In genomic region chr1:136178741-136179140, GRCm38 (mm10) we compare ENCODE assay signal across 18 mouse cellular contexts. TPM values are rescaled to one million over a fixed set of nuclear protein-coding genes. Genes with fewer than 3 reads are reported as not detected.
DNase-seq lines count a peak whose midpoint lies in the region; ATAC-seq lines count a peak whose summit lies in the region.
"Had no signal": no experiment of that assay in that cellular context is flagged by ENCODE, and none has a peak within 500 bp of the region (broad histone marks: within the 10 kb centered on the region; RNA-seq: fewer than 3 reads in every experiment).

No protein-coding gene starts in this region.

- peaks cover 38% of the 10 kb centered on the region for H3K4me1 ChIP-seq in liver, embryonic 16.5 days (ENCODE audit: control insufficient read depth, low read depth, low read length)

- intact Hi-C loops in heart, postnatal 25 days (cut with DNase I) = no loop called here

- no peak overlapping the region for H3K4me3 ChIP-seq in liver, embryonic 16.5 days (ENCODE audit: low read depth, low read length)
- H3K4me3 ChIP-seq: embryonic facial prominence, embryonic 12.5 days; heart, adult 2 months; intestine, embryonic 15.5 days; midbrain, embryonic 13.5 days had no signal

- no peaks in the 10 kb centered on the region for H3K9me3 ChIP-seq in liver, embryonic 16.5 days (replicated peaks; ENCODE audit: control insufficient read depth, low read length)
- H3K9me3 ChIP-seq: embryonic facial prominence, embryonic 12.5 days; intestine, embryonic 15.5 days; midbrain, embryonic 13.5 days had no signal

- H3K9ac ChIP-seq in liver, embryonic 16.5 days (ENCODE audit: low read depth, low read length) = no peak overlapping the region
- H3K9ac ChIP-seq: embryonic facial prominence, embryonic 12.5 days; intestine, embryonic 15.5 days; lung, embryonic 14.5 days; midbrain, embryonic 13.5 days had no signal

- H3K4me2 ChIP-seq in liver, embryonic 16.5 days (ENCODE audit: low read depth, low read length) = no peak overlapping the region
- H3K4me2 ChIP-seq: embryonic facial prominence, embryonic 12.5 days; intestine, embryonic 15.5 days; lung, embryonic 14.5 days; midbrain, embryonic 13.5 days had no signal

- ATAC-seq in liver, embryonic 16.5 days (ENCODE audit: low read depth) = peak; percentile 70
- peak; percentile 32 for ATAC-seq in megakaryocyte-erythroid progenitor cell, adult 5-6 weeks (replicated peaks; ENCODE audit: low FRiP score, low TSS enrichment, poor library complexity, severe bottlenecking)
- ATAC-seq: intestine, embryonic 15.5 days; midbrain, embryonic 13.5 days had no signal

- H3K27me3 ChIP-seq in liver, embryonic 16.5 days (ENCODE audit: control insufficient read depth, insufficient read depth, low read depth, low read length) = no peaks in the 10 kb centered on the region
- H3K27me3 ChIP-seq: embryonic facial prominence, embryonic 12.5 days; intestine, embryonic 15.5 days; midbrain, embryonic 13.5 days had no signal

- 18% methylated on average over 6 of the region's 6 CpGs for WGBS in liver, embryonic 16.5 days (ENCODE audit: insufficient replicate concordance)

- peak; percentile 6 for DNase-seq in heart, adult 8-10 months (ENCODE audit: low spot score)
- DNase-seq in heart, postnatal 25 days (ENCODE audit: low spot score) = no peak
- DNase-seq in ZHBTc4 (ENCODE audit: low read depth, low spot score) = peak; percentile 40
- no peak for DNase-seq in ovary, postnatal 36 days (ENCODE audit: low spot score)
- no peak for DNase-seq in urinary bladder, adult 2 months (ENCODE audit: low spot score)
- DNase-seq in gastrocnemius, postnatal 25 days = no peak
- DNase-seq: cerebellum, adult 9-11 months; layer of hippocampus, adult 9-11 months; lung, embryonic 14.5 days; thymus, postnatal 25 days had no signal

- H3K36me3 ChIP-seq in liver, embryonic 16.5 days (ENCODE audit: control insufficient read depth, insufficient read depth) = no peaks in the 10 kb centered on the region
- H3K36me3 ChIP-seq: intestine, embryonic 15.5 days had no signal

- no peak overlapping the region; the same call in 1 of the 2 replicates for H3K27ac ChIP-seq in liver, embryonic 16.5 days (ENCODE audit: low read length)
- H3K27ac ChIP-seq: embryonic facial prominence, embryonic 12.5 days; heart, adult 2 months; intestine, embryonic 15.5 days; kidney, postnatal 0 days; midbrain, embryonic 13.5 days had no signal

RNA-seq across cellular contexts. Expression of gene Mroh3, which starts 33.9 kb away (rescaled TPM):
- total RNA-seq in heart, adult 8-10 months (2022) = not detected
- total RNA-seq in heart, postnatal 25 days (2021) = not detected
- not detected in 2 replicates for polyA plus RNA-seq in liver, embryonic 16.5 days (2015; fragmentation: Nextera tagmentation; extraction: Ambion mirVana)
- not detected in 2 replicates for total RNA-seq in megakaryocyte-erythroid progenitor cell, adult 5-6 weeks (2014; fragmentation: Nextera tagmentation)
- total RNA-seq in megakaryocyte-erythroid progenitor cell, adult 5-6 weeks (2017) = not detected in 2 replicates
- polyA plus RNA-seq in urinary bladder, adult 2 months (2012; rRNA removed) = 2.0 and 3.1 TPM in 2 replicates
- total RNA-seq in gastrocnemius, postnatal 25 days (2021) = not detected
- total RNA-seq: heart, adult 2 months had no signal
- polyA plus RNA-seq: heart, adult 2 months; kidney, postnatal 0 days; lung, embryonic 14.5 days; neural tube, embryonic 11.5 days had no signal

RNA-seq across cellular contexts. Expression of gene Kif21b, which starts 47.6 kb away (rescaled TPM):
- total RNA-seq in heart, adult 8-10 months (2022) = 1 to 10 TPM in 1 of 4 experiments, under 1 TPM in 3; 0.57 to 1.3 (median 0.67) TPM
- under 1 TPM; 0.75 TPM for total RNA-seq in heart, postnatal 25 days (2021)
- 1.3 TPM in 2 replicates for polyA plus RNA-seq in liver, embryonic 16.5 days (2015; fragmentation: Nextera tagmentation; extraction: Ambion mirVana)
- 13.7 and 21.6 TPM in 2 replicates for total RNA-seq in megakaryocyte-erythroid progenitor cell, adult 5-6 weeks (2014; fragmentation: Nextera tagmentation)
- total RNA-seq in megakaryocyte-erythroid progenitor cell, adult 5-6 weeks (2017) = 4.0 and 5.7 TPM in 2 replicates
- polyA plus RNA-seq in urinary bladder, adult 2 months (2012; rRNA removed) = 2.4 and 2.8 TPM in 2 replicates
- under 1 TPM; 0.36 to 0.78 TPM for total RNA-seq in gastrocnemius, postnatal 25 days (2021)

RNA-seq across cellular contexts. Expression of gene Inava, which starts 55.3 kb away (rescaled TPM):
- not detected for total RNA-seq in heart, adult 8-10 months (2022)
- total RNA-seq in heart, postnatal 25 days (2021) = not detected
- polyA plus RNA-seq in liver, embryonic 16.5 days (2015; fragmentation: Nextera tagmentation; extraction: Ambion mirVana) = 0.07 and 0.44 TPM in 2 replicates
- total RNA-seq in megakaryocyte-erythroid progenitor cell, adult 5-6 weeks (2014; fragmentation: Nextera tagmentation) = not detected in 2 replicates
- not detected in 2 replicates for total RNA-seq in megakaryocyte-erythroid progenitor cell, adult 5-6 weeks (2017)
- polyA plus RNA-seq in urinary bladder, adult 2 months (2012; rRNA removed) = 22.4 and 24.3 TPM in 2 replicates
- not detected for total RNA-seq in gastrocnemius, postnatal 25 days (2021)
- total RNA-seq: heart, adult 2 months had no signal

Comparison
In these comparisons a context has a peak if more than half of its experiments do, and no peak if none do; other contexts are left out.
1. DNase-seq: peak in heart, adult 8-10 months (single experiment) and ZHBTc4 (single experiment); none in heart, postnatal 25 days (single experiment), ovary, postnatal 36 days (single experiment), urinary bladder, adult 2 months (single experiment) and gastrocnemius, postnatal 25 days (single experiment).